Mouse (Mus musculus) lung, embryonic 14.5 days (tissue): ENCODE data around the gene Zfp710. TPM values are rescaled to one million over a fixed set of nuclear protein-coding genes. Genes with fewer than 3 reads are reported as not detected.
A peak's percentile ranks its signal among the peaks of the same experiment; 100 is the strongest.

Experiments used
- ATAC-seq: fragments of 200-750 bp; cut with Nextera tagmentation; 2 replicates; pipeline ENCODE4 v1.8.0; 2017; ENCODE audit warnings: mild to moderate bottlenecking, moderate TSS enrichment, moderate library complexity; ENCODE audit not compliant: insufficient read depth
- DNase-seq: peaks from one replicate; pipeline ENCODE4 v3.0.0-alpha.2; 2015
- H3K27ac ChIP-seq: fragments of 300-500 bp; sonication (generic); 2 replicates; pipeline ENCODE4 v1.5.1; 2014; ENCODE audit warnings: low read depth, mild to moderate bottlenecking, moderate library complexity
- H3K27me3 ChIP-seq: fragments of 300-500 bp; sonication (generic); 2 replicates; pipeline ENCODE4 v1.6.1; 2014; ENCODE audit warnings: low read length, control low read depth; ENCODE audit not compliant: insufficient read depth
- H3K36me3 ChIP-seq: fragments of 300-500 bp; sonication (generic); 2 replicates; pipeline ENCODE4 v1.6.1; 2014; ENCODE audit warnings: control low read depth; ENCODE audit not compliant: insufficient read depth
- H3K4me1 ChIP-seq: fragments of 300-500 bp; sonication (generic); 2 replicates; pipeline ENCODE4 v1.6.1; 2014; ENCODE audit warnings: antibody characterized with exemption, control low read depth; ENCODE audit not compliant: insufficient read depth
- H3K4me2 ChIP-seq: fragments of 300-500 bp; sonication (generic); 2 replicates; pipeline ENCODE4 v1.6.1; 2014; ENCODE audit warnings: mild to moderate bottlenecking
- H3K4me3 ChIP-seq: fragments of 300-500 bp; sonication (generic); 2 replicates; pipeline ENCODE4 v1.5.1; 2014; ENCODE audit warnings: low read depth, low read length
- H3K9ac ChIP-seq: fragments of 300-500 bp; sonication (generic); 2 replicates; pipeline ENCODE4 v1.6.1; 2014
- H3K9me3 ChIP-seq: fragments of 300-500 bp; sonication (generic); 2 replicates; pipeline ENCODE4 v1.6.1; 2016; ENCODE audit warnings: low read depth, low read length, control low read depth
- CTCF ChIP-seq: IDR thresholded peaks from 2 replicates; pipeline ENCODE4 v1.5.1; 2016; ENCODE audit warnings: antibody characterized with exemption, low read depth
- WGBS: fragments of 180-500 bp; shearing (Covaris S2); extraction: QIAGEN DNeasy Blood & Tissue Kit; methylation state at CpG from one replicate; pipeline ENCODE4 v1.1.7; 2014; 5-methylcytosine and 5-hydroxymethylcytosine counted together
- polyA plus RNA-seq: library from polyadenylated mRNA; unstranded; fragments of >200 nt; fragmentation: Nextera tagmentation; extraction: Ambion mirVana; gene quantifications from 2 replicates; pipeline ENCODE4 v1.2.1, GENCODE M21; 2014

The Zfp710 gene
- polyA plus RNA-seq, 1 experiment from 2014 or later: 17.7 TPM

- Histone ChIP-seq H3K4me3 (peak overlapping the region; percentile 85), H3K9ac (peak overlapping the region; percentile 92), H3K27me3 (no peaks in the 10 kb centered on the region), H3K27ac (peak overlapping the region; percentile 98; the same call in 1 of the 2 replicates), H3K4me1 (peaks cover 11% of the 10 kb centered on the region; the same call in 1 of the 2 replicates), H3K4me2 (peak overlapping the region; percentile 95), H3K36me3 (0 out of 2 replicates have a peak, but pooled peaks cover 4% of the 10 kb centered on the region), H3K9me3 (no peaks in the 10 kb centered on the region)
- ATAC-seq: no peak
- no peak for TF ChIP-seq CTCF
- WGBS: 8% methylated on average over 23 of the region's 23 CpGs
- peak; percentile 44 for DNase-seq
These were observed 3.2 kb downstream of the Zfp710 start for GRCm38 (mm10) chr7:80027636-80028417.

GRCm38 (mm10) chr7:80028418-80028720 is 3.8 kb downstream of the Zfp710 start:
- peak overlapping the region; percentile 95 for H3K4me2 ChIP-seq
- no peak for ATAC-seq
- H3K27me3 ChIP-seq: no peaks in the 10 kb centered on the region
- DNase-seq: no peak
- H3K9me3 ChIP-seq: no peaks in the 10 kb centered on the region
- H3K36me3 ChIP-seq: 0 out of 2 replicates have a peak, but pooled peaks cover 4% of the 10 kb centered on the region
- no peak overlapping the region for H3K27ac ChIP-seq
- H3K4me3 ChIP-seq: peak overlapping the region; percentile 85
- peak overlapping the region; percentile 92 for H3K9ac ChIP-seq
- peaks cover 11% of the 10 kb centered on the region; the same call in 1 of the 2 replicates for H3K4me1 ChIP-seq
- WGBS: 10% methylated on average over 3 of the region's 3 CpGs
- no peak for TF ChIP-seq CTCF

DNA sequence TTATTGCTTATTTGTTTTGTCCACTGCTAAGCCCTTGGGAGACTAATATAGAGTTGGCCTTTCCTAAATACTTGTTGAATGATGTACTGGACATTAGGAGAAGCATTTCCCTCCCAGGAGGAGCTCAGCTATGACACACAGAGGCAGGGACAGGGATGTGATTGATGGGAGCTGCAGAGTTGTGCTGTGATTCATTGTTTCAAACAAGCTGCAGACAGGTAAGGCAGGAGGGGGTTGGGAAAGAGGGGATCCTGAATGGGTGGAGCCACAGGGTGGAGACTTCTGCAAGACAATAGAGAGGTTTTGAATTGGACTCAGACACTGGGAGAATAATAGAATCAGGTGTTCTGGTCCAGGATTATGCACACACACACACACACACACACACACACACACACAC is 5.4 kb downstream of the Zfp710 start:
- no peak overlapping the region for H3K9ac ChIP-seq
- no peak for TF ChIP-seq CTCF
- H3K4me1 ChIP-seq: peaks cover 13% of the 10 kb centered on the region; the same call in 1 of the 2 replicates
- no peak overlapping the region for H3K27ac ChIP-seq
- DNase-seq (no peak), ATAC-seq (no peak)
- no peak overlapping the region for H3K4me3 ChIP-seq
- no peaks in the 10 kb centered on the region for H3K9me3 ChIP-seq
- H3K4me2 ChIP-seq: no peak overlapping the region
- 0 out of 2 replicates have a peak, but pooled peaks cover 4% of the 10 kb centered on the region for H3K36me3 ChIP-seq
- no peaks in the 10 kb centered on the region for H3K27me3 ChIP-seq

DNA sequence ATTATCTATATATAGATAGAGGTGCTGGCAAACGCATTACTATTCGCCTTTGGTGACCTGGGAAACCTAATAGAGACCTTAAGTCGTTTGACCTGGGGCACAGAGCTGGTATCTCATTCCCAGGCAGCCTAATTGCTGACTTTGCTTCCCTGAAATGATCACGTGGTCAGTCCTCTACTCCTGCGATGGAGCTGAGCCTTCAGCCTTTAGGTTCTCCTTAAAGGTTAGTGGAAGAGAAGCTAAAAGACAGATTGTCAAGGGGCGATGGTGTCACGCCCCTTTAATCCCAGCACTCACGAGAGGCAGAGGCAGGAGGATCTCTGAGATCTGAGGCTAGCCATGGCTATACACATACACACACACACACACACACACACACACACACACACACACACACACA is 5.9 kb downstream of the Zfp710 start:
- no peaks in the 10 kb centered on the region for H3K27me3 ChIP-seq
- no peak overlapping the region for H3K4me3 ChIP-seq
- H3K4me1 ChIP-seq: peaks cover 18% of the 10 kb centered on the region
- ATAC-seq (no peak), DNase-seq (no peak)
- 0 out of 2 replicates have a peak, but pooled peaks cover 4% of the 10 kb centered on the region for H3K36me3 ChIP-seq
- H3K4me2 ChIP-seq: no peak overlapping the region
- no peaks in the 10 kb centered on the region for H3K9me3 ChIP-seq
- TF ChIP-seq CTCF: no peak
- no peak overlapping the region for H3K9ac ChIP-seq
- 90% methylated on average over 8 of the region's 8 CpGs for WGBS
- H3K27ac ChIP-seq: no peak overlapping the region

DNA sequence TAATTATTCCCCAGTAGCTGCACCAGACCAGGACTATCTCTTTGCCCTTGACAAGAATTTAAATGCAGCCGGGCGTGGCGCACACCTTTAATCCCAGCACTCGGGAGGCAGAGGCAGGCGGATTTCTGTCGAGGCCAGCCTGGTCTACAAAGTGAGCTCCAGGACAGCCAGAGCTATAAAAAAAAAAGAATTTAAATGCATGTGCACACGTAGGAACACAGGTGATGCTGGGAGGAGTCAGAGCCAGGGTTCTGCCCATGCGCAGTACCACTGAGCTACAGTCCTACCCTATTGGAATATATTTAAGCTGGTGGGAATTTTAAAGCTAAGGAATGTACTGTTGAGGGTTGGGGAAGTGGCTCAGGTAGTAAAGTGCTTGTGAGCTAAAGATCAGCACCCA is 6.4 kb downstream of the Zfp710 start:
- Histone ChIP-seq H3K9me3 (no peaks in the 10 kb centered on the region), H3K36me3 (0 out of 2 replicates have a peak, but pooled peaks cover 4% of the 10 kb centered on the region), H3K4me2 (no peak overlapping the region), H3K27me3 (no peaks in the 10 kb centered on the region), H3K4me1 (peaks cover 23% of the 10 kb centered on the region), H3K27ac (no peak overlapping the region), H3K9ac (no peak overlapping the region), H3K4me3 (no peak overlapping the region)
- no peak for TF ChIP-seq CTCF
- WGBS: 96% methylated on average over 8 of the region's 8 CpGs
- ATAC-seq (no peak), DNase-seq (no peak)

GRCm38 (mm10) chr7:80031478-80031877 is 6.9 kb downstream of the Zfp710 start:
- no peak for TF ChIP-seq CTCF
- no peak overlapping the region for H3K27ac ChIP-seq
- ATAC-seq (no peak), DNase-seq (no peak)
- peaks cover 24% of the 10 kb centered on the region for H3K4me1 ChIP-seq
- H3K9ac ChIP-seq: no peak overlapping the region
- no peak overlapping the region for H3K4me2 ChIP-seq
- H3K9me3 ChIP-seq: no peaks in the 10 kb centered on the region
- H3K27me3 ChIP-seq: no peaks in the 10 kb centered on the region
- WGBS: 76% methylated on average over 10 of the region's 10 CpGs
- H3K4me3 ChIP-seq: no peak overlapping the region
- H3K36me3 ChIP-seq: 0 out of 2 replicates have a peak, but pooled peaks cover 4% of the 10 kb centered on the region

- 0 out of 2 replicates have a peak overlapping the region, but pooled peaks have one; percentile 7 for H3K4me2 ChIP-seq
- no peaks in the 10 kb centered on the region for H3K9me3 ChIP-seq
- H3K4me1 ChIP-seq: peaks cover 24% of the 10 kb centered on the region
- H3K27ac ChIP-seq: no peak overlapping the region
- no peak overlapping the region for H3K4me3 ChIP-seq
- ATAC-seq (no peak), DNase-seq (no peak)
- no peak for TF ChIP-seq CTCF
- no peak overlapping the region for H3K9ac ChIP-seq
- WGBS: 51% methylated on average over 9 of the region's 10 CpGs
- H3K36me3 ChIP-seq: 0 out of 2 replicates have a peak, but pooled peaks cover 4% of the 10 kb centered on the region
- no peaks in the 10 kb centered on the region for H3K27me3 ChIP-seq
These were observed 7.8 kb downstream of the Zfp710 start for GRCm38 (mm10) chr7:80032216-80033052.
